Mouse (Mus musculus) embryonic fibroblast, embryonic 13.5 days (primary cell): ENCODE data around the gene Slc12a3.

Experiments
- CTCF ChIP-seq: IDR thresholded peaks from 2 replicates; pipeline ENCODE4 v1.5.1; 2011; ENCODE audit warnings: mild to moderate bottlenecking, control low read depth, low read length, moderate library complexity, borderline replicate concordance; ENCODE audit not compliant: insufficient read depth
- POLR2A ChIP-seq: IDR thresholded peaks from 2 replicates; pipeline ENCODE4 v1.6.1; 2011; ENCODE audit warnings: low read depth, mild to moderate bottlenecking, control low read depth, low read length, moderate library complexity

DNA sequence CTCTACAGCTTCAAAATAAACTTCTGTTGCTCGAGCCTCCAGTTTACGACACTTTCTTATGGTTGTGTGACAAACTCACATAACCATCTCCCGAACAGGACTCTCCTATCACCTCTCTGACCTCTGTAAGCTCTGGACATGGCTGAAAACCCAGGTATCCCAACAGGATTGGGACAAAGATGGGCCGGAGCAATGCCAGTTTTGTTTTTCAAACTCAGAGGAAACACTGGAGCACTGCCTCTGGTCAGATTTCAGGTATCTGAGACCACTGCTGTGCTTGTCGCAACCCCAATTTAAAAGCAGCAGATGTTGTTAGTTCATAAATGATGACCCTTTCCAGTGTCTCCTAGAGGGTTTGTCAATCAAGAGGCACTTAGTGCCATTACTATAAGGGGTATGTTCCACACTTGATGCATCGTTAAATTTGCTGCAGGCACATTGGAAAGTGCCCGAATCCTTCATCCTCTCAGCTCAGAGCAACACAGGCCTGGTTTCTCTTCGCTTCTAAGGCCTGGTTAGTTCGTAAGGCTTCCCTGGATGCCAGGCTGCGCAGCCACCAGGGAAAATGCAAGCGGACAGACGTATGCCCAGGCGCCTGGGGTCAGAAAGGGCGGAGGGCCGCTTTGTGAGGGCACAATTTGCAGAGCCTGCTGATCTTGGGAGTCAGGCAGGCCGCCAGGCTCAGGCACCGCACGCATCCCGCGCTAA is 56.7 kb downstream of the Slc12a3 start:
- TF ChIP-seq CTCF (no peak), POLR2A (no peak)
